Mouse (Mus musculus) ES-E14 (cell line): ENCODE data around the gene Nav2.

ENCODE experiments used
- CHD2 ChIP-seq: IDR thresholded peaks from 2 replicates; pipeline ENCODE4 v1.6.1; 2014; ENCODE audit warnings: mild to moderate bottlenecking, low read depth, low read length, inconsistent platforms
- HCFC1 ChIP-seq: IDR thresholded peaks from 2 replicates; pipeline ENCODE4 v1.6.1; 2012; ENCODE audit warnings: low read length, inconsistent platforms, borderline replicate concordance; ENCODE audit not compliant: insufficient read depth

DNA sequence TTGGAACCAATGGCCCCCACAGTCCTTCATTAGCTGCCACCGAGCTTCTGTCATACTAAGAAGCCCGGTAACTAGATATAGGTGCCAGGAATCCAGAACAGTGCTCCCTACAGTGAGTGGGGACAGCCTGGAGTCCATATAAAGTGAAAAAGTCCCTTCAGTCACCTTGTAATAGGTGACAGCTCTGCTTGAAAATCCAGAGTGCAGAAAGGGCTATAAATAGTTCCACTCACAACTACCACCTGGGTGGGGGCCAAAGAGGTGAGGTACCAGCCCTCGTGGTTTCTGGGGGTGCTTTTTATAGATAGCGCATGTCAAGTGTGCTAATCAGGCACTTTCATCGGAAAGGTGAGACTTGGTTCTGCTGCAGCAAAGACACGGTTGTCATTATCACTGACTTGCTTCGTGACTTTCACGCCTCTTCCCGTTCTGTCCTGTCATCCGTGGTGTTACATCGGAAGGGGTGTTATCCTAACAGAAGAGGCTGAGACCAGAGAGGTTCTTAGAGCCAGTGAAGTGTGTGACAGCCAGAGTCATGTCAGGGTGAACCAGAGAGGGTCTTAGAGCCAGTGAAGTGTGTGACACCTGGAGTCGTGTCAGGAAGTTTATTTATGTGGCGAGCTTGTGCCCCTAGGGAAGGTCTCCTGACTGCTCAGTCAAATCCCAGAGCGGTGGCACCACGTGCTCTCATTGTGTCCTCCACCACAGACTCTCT lies 179.8 kb downstream of the Nav2 start:
- TF ChIP-seq CHD2 (no peak), HCFC1 (no peak)
